Mouse (Mus musculus) heart, embryonic 10.5 days (tissue): ENCODE data around the gene Cyp4f13. TPM values are rescaled to one million over a fixed set of nuclear protein-coding genes. Genes with fewer than 3 reads are reported as not detected.

Experiments
- DNase-seq: peaks from one replicate; pipeline ENCODE4 v3.0.0-alpha.2; 2017; ENCODE audit warnings: low spot score
- H3K27ac ChIP-seq: fragments of 300-500 bp; sonication (generic); 2 replicates; pipeline ENCODE4 v1.5.1; 2016; ENCODE audit warnings: mild to moderate bottlenecking
- H3K27me3 ChIP-seq: fragments of 300-500 bp; sonication (generic); 2 replicates; pipeline ENCODE4 v1.6.1; 2016; ENCODE audit warnings: mild to moderate bottlenecking; ENCODE audit not compliant: poor library complexity, insufficient read depth, severe bottlenecking
- H3K36me3 ChIP-seq: fragments of 300-500 bp; sonication (generic); 2 replicates; pipeline ENCODE4 v1.6.1; 2016; ENCODE audit warnings: mild to moderate bottlenecking, moderate library complexity
- H3K4me1 ChIP-seq: fragments of 300-500 bp; sonication (generic); 2 replicates; pipeline ENCODE4 v1.6.1; 2016; ENCODE audit warnings: mild to moderate bottlenecking
- H3K4me3 ChIP-seq: fragments of 300-500 bp; sonication (generic); 2 replicates; pipeline ENCODE4 v1.5.1; 2016; ENCODE audit warnings: mild to moderate bottlenecking, moderate library complexity
- H3K9me3 ChIP-seq: fragments of 300-500 bp; sonication (generic); 2 replicates; pipeline ENCODE4 v1.6.1; 2016; ENCODE audit warnings: mild to moderate bottlenecking, moderate library complexity
- WGBS: fragments of 180-500 bp; shearing (Covaris S2); methylation state at CpG from one replicate; pipeline ENCODE4 v1.1.7; 2016; 5-methylcytosine and 5-hydroxymethylcytosine counted together
- polyA plus RNA-seq: library from polyadenylated mRNA; unstranded; fragments of >200 nt; fragmentation: Nextera tagmentation; extraction: Ambion mirVana; gene quantifications from 2 replicates; pipeline ENCODE4 v1.2.1, GENCODE M21; 2016

The Cyp4f13 gene
- polyA plus RNA-seq, result 8.9 TPM in 2 replicates

GRCm38 (mm10) chr17:32947215-32947914, at the start of gene Cyp4f13:
TSS of gene Cyp4f13 (minus strand) at chr17:32947402.
- Histone ChIP-seq H3K36me3 (no peaks in the 10 kb centered on the region), H3K9me3 (no peaks in the 10 kb centered on the region), H3K27ac (peak within 1 kb of the TSS; percentile 83), H3K4me3 (peak within 1 kb of the TSS; percentile 65), H3K4me1 (peaks cover 12% of the 10 kb centered on the region), H3K27me3 (no peaks in the 10 kb centered on the region)
- WGBS, result 31% methylated on average over 12 of the region's 12 CpGs
- peak; percentile 94 for DNase-seq

GRCm38 (mm10) chr17:32992699-32993474, 45.7 kb upstream of the Cyp4f13 start, which contains the start of gene Zfp952:
TSS of gene Zfp952 (plus strand) at chr17:32993129.
- H3K36me3 ChIP-seq, result peaks cover 15% of the 10 kb centered on the region
- DNase-seq, result peak; percentile 92
- H3K27ac ChIP-seq, result peak within 1 kb of the TSS; percentile 77
- H3K4me3 ChIP-seq, result peak within 1 kb of the TSS; percentile 76
- peaks cover 5% of the 10 kb centered on the region for H3K4me1 ChIP-seq
- H3K27me3 ChIP-seq, result no peaks in the 10 kb centered on the region
- H3K9me3 ChIP-seq, result no peaks in the 10 kb centered on the region
- 2% methylated on average over 21 of the region's 21 CpGs for whole genome bisulfite sequencing

GRCm38 (mm10) chr17:32991965-32992698, 44.9 kb upstream of the Cyp4f13 start:
- H3K9me3 ChIP-seq, result no peaks in the 10 kb centered on the region
- no peaks in the 10 kb centered on the region for H3K27me3 ChIP-seq
- peak overlapping the region; percentile 76; the same call in 1 of the 2 replicates for H3K4me3 ChIP-seq
- no peak for DNase-seq
- peaks cover 5% of the 10 kb centered on the region for H3K4me1 ChIP-seq
- H3K27ac ChIP-seq, result peak overlapping the region; percentile 77
- 73% methylated on average over 12 of the region's 12 CpGs for WGBS
- H3K36me3 ChIP-seq, result peaks cover 15% of the 10 kb centered on the region

GRCm38 (mm10) chr17:32986301-32986700, 39.1 kb upstream of the Cyp4f13 start:
- 64% methylated on average over 4 of the region's 4 CpGs for WGBS
- no peak overlapping the region for H3K4me3 ChIP-seq
- H3K4me1 ChIP-seq, result no peaks in the 10 kb centered on the region
- no peaks in the 10 kb centered on the region for H3K27me3 ChIP-seq
- H3K9me3 ChIP-seq, result no peaks in the 10 kb centered on the region
- no peak overlapping the region for H3K27ac ChIP-seq
- DNase-seq, result no peak
- 0 out of 2 replicates have a peak, but pooled peaks cover 3% of the 10 kb centered on the region for H3K36me3 ChIP-seq

- no peaks in the 10 kb centered on the region for H3K9me3 ChIP-seq
- peaks cover 39% of the 10 kb centered on the region for H3K36me3 ChIP-seq
- H3K4me1 ChIP-seq, result no peaks in the 10 kb centered on the region
- H3K27me3 ChIP-seq, result no peaks in the 10 kb centered on the region
- DNase-seq, result no peak
- H3K4me3 ChIP-seq, result no peak overlapping the region
- WGBS, result 75% methylated on average over 4 of the region's 4 CpGs
- no peak overlapping the region for H3K27ac ChIP-seq
These were observed 34.2 kb upstream of the Cyp4f13 start for GRCm38 (mm10) chr17:32981361-32981760.

- peak; percentile 97 for DNase-seq
- peak within 1 kb of the TSS; percentile 88 for H3K27ac ChIP-seq
These were observed 18.6 kb upstream of the Cyp4f13 start, which contains the start of gene Zfp472 for GRCm38 (mm10) chr17:32965623-32966290. TSS of gene Zfp472 (plus strand) at chr17:32965814.

GRCm38 (mm10) chr17:32965253-32965622, 18.0 kb upstream of the Cyp4f13 start:
- peaks cover 12% of the 10 kb centered on the region for H3K4me1 ChIP-seq
- H3K27me3 ChIP-seq, result no peaks in the 10 kb centered on the region
- no peaks in the 10 kb centered on the region for H3K9me3 ChIP-seq
- under 1% methylated on average over 14 of the region's 14 CpGs for WGBS
- H3K27ac ChIP-seq, result peak overlapping the region; percentile 88
- H3K36me3 ChIP-seq, result no peaks in the 10 kb centered on the region
- DNase-seq, result no peak
- H3K4me3 ChIP-seq, result peak overlapping the region; percentile 86

More at GRCm38 (mm10) chr17:32965623-32966290, 18.6 kb upstream of the Cyp4f13 start, which contains the start of gene Zfp472:
- WGBS, result under 1% methylated on average over 33 of the region's 33 CpGs
- Histone ChIP-seq H3K4me1 (peaks cover 12% of the 10 kb centered on the region), H3K4me3 (peak within 1 kb of the TSS; percentile 86), H3K27me3 (no peaks in the 10 kb centered on the region), H3K9me3 (no peaks in the 10 kb centered on the region), H3K36me3 (no peaks in the 10 kb centered on the region)

GRCm38 (mm10) chr17:32951441-32951840, 4.2 kb upstream of the Cyp4f13 start:
- Histone ChIP-seq H3K4me3 (no peak overlapping the region; the same call in 1 of the 2 replicates), H3K9me3 (no peaks in the 10 kb centered on the region), H3K27me3 (no peaks in the 10 kb centered on the region), H3K36me3 (no peaks in the 10 kb centered on the region), H3K27ac (no peak overlapping the region), H3K4me1 (peaks cover 10% of the 10 kb centered on the region)
- no peak for DNase-seq
- WGBS, result 25% methylated on average over 16 of the region's 16 CpGs

GRCm38 (mm10) chr17:32951006-32951405, 3.8 kb upstream of the Cyp4f13 start:
- Histone ChIP-seq H3K4me1 (peaks cover 12% of the 10 kb centered on the region), H3K27me3 (no peaks in the 10 kb centered on the region), H3K27ac (no peak overlapping the region), H3K36me3 (no peaks in the 10 kb centered on the region), H3K9me3 (no peaks in the 10 kb centered on the region), H3K4me3 (no peak overlapping the region)
- no peak for DNase-seq
- 74% methylated on average over 11 of the region's 11 CpGs for WGBS

GRCm38 (mm10) chr17:32950136-32950535, 2.9 kb upstream of the Cyp4f13 start:
- H3K27me3 ChIP-seq, result no peaks in the 10 kb centered on the region
- peaks cover 12% of the 10 kb centered on the region for H3K4me1 ChIP-seq
- no peaks in the 10 kb centered on the region for H3K9me3 ChIP-seq
- H3K36me3 ChIP-seq, result no peaks in the 10 kb centered on the region
- DNase-seq, result no peak
- WGBS, result 87% methylated on average over 3 of the region's 3 CpGs
- H3K27ac ChIP-seq, result no peak overlapping the region
- no peak overlapping the region for H3K4me3 ChIP-seq

- Histone ChIP-seq H3K9me3 (no peaks in the 10 kb centered on the region), H3K27me3 (no peaks in the 10 kb centered on the region), H3K36me3 (no peaks in the 10 kb centered on the region), H3K4me3 (peak overlapping the region; percentile 65), H3K27ac (peak overlapping the region; percentile 83), H3K4me1 (peaks cover 12% of the 10 kb centered on the region)
- 56% methylated on average over 9 of the region's 9 CpGs for WGBS
- DNase-seq, result no peak
These were observed 486 bp downstream of the Cyp4f13 start for GRCm38 (mm10) chr17:32946716-32947115.

GRCm38 (mm10) chr17:32944402-32945035, 2.7 kb downstream of the Cyp4f13 start:
- Histone ChIP-seq H3K4me1 (peaks cover 12% of the 10 kb centered on the region), H3K4me3 (no peak overlapping the region), H3K36me3 (no peaks in the 10 kb centered on the region), H3K27me3 (no peaks in the 10 kb centered on the region), H3K27ac (no peak overlapping the region), H3K9me3 (no peaks in the 10 kb centered on the region)
- DNase-seq, result no peak
- WGBS, result 57% methylated on average over 3 of the region's 3 CpGs
